Mouse (Mus musculus) intestine, embryonic 16.5 days (tissue): Measurements from ENCODE around the gene Casc3. TPM values are rescaled to one million over a fixed set of nuclear protein-coding genes. Genes with fewer than 3 reads are reported as not detected.

Experiments used
- ATAC-seq: fragments of 200-750 bp; cut with Nextera tagmentation; 2 replicates; pipeline ENCODE4 v1.8.0; 2017; ENCODE audit warnings: moderate TSS enrichment, moderate library complexity
- H3K27ac ChIP-seq: fragments of 300-500 bp; sonication (generic); 2 replicates; pipeline ENCODE4 v1.5.1; 2014; ENCODE audit warnings: mild to moderate bottlenecking, low read length
- H3K27me3 ChIP-seq: fragments of 300-500 bp; sonication (generic); replicated peaks from 2 replicates; pipeline ENCODE4 v1.6.1; 2014; ENCODE audit warnings: low read length, control low read depth, mixed read lengths; ENCODE audit not compliant: control insufficient read depth, insufficient read depth
- H3K36me3 ChIP-seq: fragments of 300-500 bp; sonication (generic); 2 replicates; pipeline ENCODE4 v1.6.1; 2014; ENCODE audit warnings: low read length, control low read depth; ENCODE audit not compliant: control insufficient read depth, insufficient read depth
- H3K4me1 ChIP-seq: fragments of 300-500 bp; sonication (generic); 2 replicates; pipeline ENCODE4 v1.6.1; 2014; ENCODE audit warnings: low read length, control low read depth, mixed read lengths; ENCODE audit not compliant: control insufficient read depth, insufficient read depth
- H3K4me2 ChIP-seq: fragments of 300-500 bp; sonication (generic); 2 replicates; pipeline ENCODE4 v1.6.1; 2014; ENCODE audit warnings: low read depth, low read length, control low read depth
- H3K4me3 ChIP-seq: fragments of 300-500 bp; sonication (generic); 2 replicates; pipeline ENCODE4 v1.5.1; 2014; ENCODE audit warnings: mild to moderate bottlenecking, low read length
- H3K9ac ChIP-seq: fragments of 300-500 bp; sonication (generic); 2 replicates; pipeline ENCODE4 v1.6.1; 2014; ENCODE audit warnings: low read depth, low read length
- H3K9me3 ChIP-seq: fragments of 300-500 bp; sonication (generic); 2 replicates; pipeline ENCODE4 v1.6.1; 2016; ENCODE audit warnings: low read length, control low read depth; ENCODE audit not compliant: control insufficient read depth
- WGBS: fragments of 180-500 bp; shearing (Covaris S2); extraction: QIAGEN DNeasy Blood & Tissue Kit; methylation state at CpG from one replicate; pipeline ENCODE4 v1.1.7; 2014; 5-methylcytosine and 5-hydroxymethylcytosine counted together
- polyA plus RNA-seq: library from polyadenylated mRNA; unstranded; fragments of >200 nt; fragmentation: Nextera tagmentation; extraction: Ambion mirVana; gene quantifications from 2 replicates; pipeline ENCODE4 v1.2.1, GENCODE M21; 2015

Gene Casc3
- polyA plus RNA-seq, 1 experiment from 2014 or later, result 23.1 TPM

DNA sequence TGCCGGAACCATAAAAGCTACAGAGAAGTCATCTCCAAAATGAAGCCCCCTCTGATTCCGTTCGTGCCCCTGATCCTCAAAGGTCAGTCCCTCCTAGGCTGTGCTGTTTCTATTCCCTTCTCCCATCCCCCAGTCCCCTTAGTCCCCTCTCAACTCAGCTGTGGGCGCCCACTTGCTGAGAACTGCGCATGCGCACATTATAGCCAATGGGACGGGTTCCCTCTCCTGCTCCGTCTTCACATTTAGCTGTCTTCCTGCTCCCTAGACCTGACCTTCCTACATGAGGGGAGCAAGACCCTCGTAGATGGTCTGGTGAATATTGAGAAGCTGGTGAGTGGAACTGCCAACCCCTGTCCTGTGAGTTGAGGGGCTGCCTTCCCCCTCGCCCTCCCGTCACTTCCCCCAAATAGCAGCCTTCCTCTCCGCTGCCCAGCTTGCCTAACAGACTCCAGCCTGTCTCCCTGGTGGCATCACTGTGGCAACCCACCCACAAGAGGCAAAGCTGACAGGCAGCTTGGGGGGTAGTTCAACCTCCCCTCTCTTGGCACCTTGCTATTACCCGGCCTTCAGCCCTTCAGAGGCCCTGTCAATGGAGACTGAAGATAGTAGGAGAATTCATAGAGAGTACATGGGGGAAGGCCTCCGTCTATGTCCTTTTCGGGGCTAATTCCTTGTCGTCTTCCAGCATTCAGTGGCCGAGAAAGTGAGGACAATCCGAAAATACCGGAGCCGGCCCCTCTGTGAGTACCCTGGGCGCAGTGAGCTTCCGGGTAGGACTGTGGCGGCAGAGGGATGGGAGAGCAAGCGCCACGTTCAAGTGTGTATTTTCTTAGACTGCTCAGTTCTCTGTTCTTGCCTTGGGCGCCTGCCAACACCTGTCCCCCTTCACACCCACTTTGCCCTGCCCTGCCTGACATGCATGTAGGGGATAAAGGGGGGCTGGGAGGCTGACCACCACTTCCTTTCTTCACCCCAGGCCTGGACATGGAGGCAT, 45.7 kb downstream of the Casc3 start:
- no peaks in the 10 kb centered on the region for H3K36me3 ChIP-seq
- no peak overlapping the region for H3K9ac ChIP-seq
- H3K27ac ChIP-seq, result no peak overlapping the region
- H3K4me2 ChIP-seq, result no peak overlapping the region
- peaks cover 12% of the 10 kb centered on the region for H3K4me1 ChIP-seq
- WGBS, result 71% methylated on average over 26 of the region's 26 CpGs
- H3K27me3 ChIP-seq, result no peaks in the 10 kb centered on the region
- no peak for ATAC-seq
- H3K4me3 ChIP-seq, result no peak overlapping the region
- H3K9me3 ChIP-seq, result 0 out of 2 replicates have a peak, but pooled peaks cover 2% of the 10 kb centered on the region

- Histone ChIP-seq H3K27me3 (no peaks in the 10 kb centered on the region), H3K4me2 (no peak overlapping the region), H3K9me3 (no peaks in the 10 kb centered on the region), H3K9ac (no peak overlapping the region), H3K27ac (no peak overlapping the region), H3K4me1 (peaks cover 13% of the 10 kb centered on the region), H3K4me3 (no peak overlapping the region), H3K36me3 (no peaks in the 10 kb centered on the region)
- 90% methylated on average over 8 of the region's 8 CpGs for WGBS
- ATAC-seq, result no peak
Observed at GRCm38 (mm10) chr11:98854116-98854515, 49.4 kb downstream of the Casc3 start.

DNA sequence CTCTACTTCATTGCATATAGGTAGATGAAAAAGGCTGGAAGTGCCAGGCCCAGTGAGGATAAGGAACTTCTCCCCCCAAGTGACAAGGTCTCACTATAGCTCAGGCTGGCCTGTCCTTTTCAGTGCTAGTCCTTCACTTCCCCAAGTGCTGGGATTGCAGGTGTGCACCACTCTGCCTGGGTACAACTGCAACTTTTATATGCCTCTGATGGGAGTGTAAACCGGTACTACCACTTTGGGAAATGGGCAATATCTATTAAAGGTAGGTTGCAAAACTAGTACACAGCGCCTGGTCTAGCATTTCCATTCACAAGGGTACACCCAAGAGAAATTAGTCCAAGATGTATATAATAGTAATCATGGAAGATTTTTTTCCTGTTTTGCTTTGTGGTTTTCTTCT, 50.0 kb downstream of the Casc3 start:
- H3K36me3 ChIP-seq, result no peaks in the 10 kb centered on the region
- H3K27ac ChIP-seq, result no peak overlapping the region
- 86% methylated on average over 2 of the region's 2 CpGs for WGBS
- H3K4me3 ChIP-seq, result no peak overlapping the region
- peaks cover 7% of the 10 kb centered on the region for H3K4me1 ChIP-seq
- H3K9ac ChIP-seq, result no peak overlapping the region
- no peak for ATAC-seq
- H3K27me3 ChIP-seq, result no peaks in the 10 kb centered on the region
- H3K9me3 ChIP-seq, result no peaks in the 10 kb centered on the region
- H3K4me2 ChIP-seq, result no peak overlapping the region

GRCm38 (mm10) chr11:98858759-98859731, 54.3 kb downstream of the Casc3 start:
- Histone ChIP-seq H3K27ac (no peak overlapping the region; the same call in 1 of the 2 replicates), H3K27me3 (no peaks in the 10 kb centered on the region), H3K4me3 (no peak overlapping the region), H3K4me2 (no peak overlapping the region; the same call in 1 of the 2 replicates), H3K9me3 (no peaks in the 10 kb centered on the region), H3K36me3 (no peaks in the 10 kb centered on the region), H3K9ac (no peak overlapping the region), H3K4me1 (0 out of 2 replicates have a peak, but pooled peaks cover 5% of the 10 kb centered on the region)
- peak; percentile 51 for ATAC-seq
- WGBS, result 31% methylated on average over 14 of the region's 14 CpGs

DNA sequence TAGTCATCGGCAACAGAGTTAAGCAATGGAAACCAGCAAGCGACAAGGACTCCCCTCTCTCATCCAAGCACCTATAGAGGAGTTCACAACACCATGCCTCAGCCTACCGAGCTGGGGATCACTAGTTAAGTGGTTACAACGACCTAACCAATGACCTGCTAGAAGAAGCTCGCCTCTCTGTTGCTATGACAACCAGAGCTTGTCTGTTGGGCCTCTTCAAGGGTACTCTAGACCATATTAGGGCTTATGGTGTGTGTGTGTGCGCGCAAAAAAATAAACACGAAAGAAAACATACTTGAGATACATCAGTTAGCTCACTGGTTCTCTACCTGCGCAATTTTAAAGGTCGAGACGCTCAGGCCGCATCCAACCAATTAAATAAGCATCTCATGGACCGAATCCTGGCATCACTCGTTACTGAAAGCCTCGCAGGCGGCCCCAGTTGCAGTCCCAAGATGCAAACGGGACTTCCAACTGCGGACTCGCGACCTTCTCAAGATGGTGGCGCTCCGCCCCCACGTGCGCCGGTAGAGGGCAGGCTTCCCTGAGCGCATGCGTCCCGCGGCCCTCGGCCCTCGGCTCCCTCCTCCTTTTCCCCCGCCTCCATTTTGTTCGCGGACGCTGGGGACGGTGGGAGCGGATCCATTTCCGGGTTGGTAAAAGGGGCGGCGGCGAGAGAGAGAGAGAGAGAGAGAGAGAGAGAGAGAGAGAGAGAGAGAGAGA, 58.5 kb downstream of the Casc3 start, which contains the start of gene Wipf2:
TSS of gene Wipf2 (plus strand) at position 611 of the 723 bp plus-strand sequence.
- Histone ChIP-seq H3K4me1 (peaks cover 9% of the 10 kb centered on the region; the same call in 1 of the 2 replicates), H3K4me2 (peak within 1 kb of the TSS; percentile 68), H3K27ac (peak within 1 kb of the TSS; percentile 87), H3K9ac (peak within 1 kb of the TSS; percentile 90), H3K27me3 (no peaks in the 10 kb centered on the region), H3K36me3 (no peaks in the 10 kb centered on the region), H3K4me3 (peak within 1 kb of the TSS; percentile 71), H3K9me3 (no peaks in the 10 kb centered on the region)
- peak; percentile 93 for ATAC-seq
- 7% methylated on average over 35 of the region's 41 CpGs for WGBS

DNA sequence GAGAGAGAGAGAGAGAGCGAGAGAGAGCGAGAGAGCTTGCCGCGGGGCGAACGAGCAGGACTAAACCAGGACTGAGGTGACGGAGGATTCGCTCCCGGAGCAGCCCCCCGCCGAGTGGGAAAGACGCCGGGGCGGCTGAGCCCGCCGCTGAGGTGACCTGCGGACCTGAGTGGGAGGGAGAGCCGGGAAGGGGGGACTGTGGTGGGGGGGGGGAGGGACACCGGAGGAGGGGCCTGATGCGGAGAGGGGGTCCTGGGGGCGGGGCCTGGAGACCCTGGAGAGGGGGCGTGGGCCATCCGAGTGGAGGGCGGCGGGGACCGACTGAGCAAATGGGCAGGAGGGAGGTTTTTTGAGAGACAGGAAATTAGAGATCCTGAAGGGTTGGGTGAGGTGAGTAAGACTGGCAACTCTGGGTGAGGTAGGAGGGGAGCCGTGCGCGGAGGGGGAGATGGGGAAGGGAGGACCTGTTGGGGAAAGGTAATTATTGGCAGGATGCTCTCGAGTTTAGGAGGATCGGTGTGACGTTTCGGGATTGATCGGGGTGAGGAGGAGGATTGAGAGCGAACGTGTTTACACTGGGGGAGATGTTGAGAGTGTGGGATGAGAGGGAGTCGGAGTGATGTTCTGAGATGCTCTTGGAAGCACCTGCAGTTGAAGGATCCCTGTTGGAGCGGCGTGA, 59.2 kb downstream of the Casc3 start:
- H3K36me3 ChIP-seq, result no peaks in the 10 kb centered on the region
- WGBS, result under 1% methylated on average over 36 of the region's 39 CpGs
- H3K9me3 ChIP-seq, result no peaks in the 10 kb centered on the region
- H3K4me1 ChIP-seq, result peaks cover 8% of the 10 kb centered on the region; the same call in 1 of the 2 replicates
- ATAC-seq, result peak; percentile 78
- H3K4me3 ChIP-seq, result peak overlapping the region; percentile 71
- peak overlapping the region; percentile 87 for H3K27ac ChIP-seq
- H3K9ac ChIP-seq, result peak overlapping the region; percentile 90
- H3K4me2 ChIP-seq, result peak overlapping the region; percentile 68
- H3K27me3 ChIP-seq, result no peaks in the 10 kb centered on the region

GRCm38 (mm10) chr11:98867293-98867692, 62.6 kb downstream of the Casc3 start:
- Histone ChIP-seq H3K4me1 (peaks cover 7% of the 10 kb centered on the region; the same call in 1 of the 2 replicates), H3K27me3 (no peaks in the 10 kb centered on the region), H3K27ac (no peak overlapping the region), H3K9me3 (no peaks in the 10 kb centered on the region), H3K36me3 (no peaks in the 10 kb centered on the region), H3K4me3 (no peak overlapping the region), H3K4me2 (no peak overlapping the region), H3K9ac (no peak overlapping the region)
- WGBS, result 86% methylated on average over 12 of the region's 12 CpGs
- ATAC-seq, result no peak

- H3K36me3 ChIP-seq, result no peaks in the 10 kb centered on the region
- H3K4me3 ChIP-seq, result no peak overlapping the region
- no peak overlapping the region for H3K27ac ChIP-seq
Observed at GRCm38 (mm10) chr11:98869906-98870305, 65.2 kb downstream of the Casc3 start.

More at GRCm38 (mm10) chr11:98869906-98870305, 65.2 kb downstream of the Casc3 start:
- no peak for ATAC-seq
- Histone ChIP-seq H3K4me1 (peaks cover 4% of the 10 kb centered on the region; the same call in 1 of the 2 replicates), H3K9ac (no peak overlapping the region), H3K9me3 (no peaks in the 10 kb centered on the region), H3K27me3 (no peaks in the 10 kb centered on the region), H3K4me2 (no peak overlapping the region)
- 87% methylated on average over 8 of the region's 8 CpGs for WGBS
